Mouse (Mus musculus) kidney, adult 2 months (tissue): ENCODE data around the gene Agpat3.

Experiments
- CTCF ChIP-seq: fragments of 200-500 bp; conservative IDR thresholded peaks from 2 replicates; pipeline ENCODE4 v1.5.1; 2011; ENCODE audit warnings: low read depth, mild to moderate bottlenecking, control low read depth, low read length, moderate library complexity, mixed read lengths; ENCODE audit not compliant: insufficient read depth, insufficient read length
- POLR2A ChIP-seq: fragments of 200-500 bp; IDR thresholded peaks from one replicate; pipeline ENCODE4 v1.6.1; 2011; ENCODE audit warnings: low read depth, low read length, control low read depth

DNA sequence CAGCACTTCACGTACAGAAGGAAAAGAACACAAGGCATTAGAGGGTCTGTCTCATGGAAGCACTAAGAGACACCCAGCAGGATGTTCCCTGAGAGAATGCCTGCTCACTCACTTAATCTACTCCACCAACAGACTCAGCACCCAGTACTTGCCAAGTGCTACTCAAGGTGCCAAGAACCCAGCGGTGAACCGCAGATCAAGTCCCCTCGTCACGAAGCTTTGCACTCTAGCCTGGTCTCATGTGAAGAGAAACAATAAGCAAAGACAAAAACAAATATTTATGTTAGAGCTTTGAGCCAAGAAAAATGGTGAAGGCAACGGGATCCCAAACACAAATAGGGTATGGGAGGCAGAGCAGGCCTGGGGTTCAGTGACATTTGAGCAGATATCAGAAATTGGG, 113.4 kb downstream of the Agpat3 start:
- TF ChIP-seq POLR2A (no peak), CTCF (no peak)
